Mouse (Mus musculus): ENCODE results near the gene Trim27. TPM values are rescaled to one million over a fixed set of nuclear protein-coding genes. Genes with fewer than 3 reads are reported as not detected.

Gene Trim27
- 10 to 100 TPM; 22.7 to 27.5 (median 25.3) TPM for total RNA-seq (2022)

- DNase-seq (ENCODE audit: low spot score in 2 of 2), result peak; percentile 15 to 22
Measured at GRCm38 (mm10) chr13:21179367-21179723, at the start of gene Trim27. Gene Trim27, plus strand, starts transcription at chr13:21179445.

- DNase-seq (ENCODE audit: low spot score in 2 of 2), result no peak
Measured at GRCm38 (mm10) chr13:21142421-21142820, 36.8 kb upstream of the Trim27 start.

GRCm38 (mm10) chr13:21145767-21146166 lies 33.5 kb upstream of the Trim27 start, which contains the start of gene Olfr1368:
Gene Olfr1368, minus strand, starts transcription at chr13:21145867.
- no peak for DNase-seq (ENCODE audit: low spot score in 2 of 2)

DNA sequence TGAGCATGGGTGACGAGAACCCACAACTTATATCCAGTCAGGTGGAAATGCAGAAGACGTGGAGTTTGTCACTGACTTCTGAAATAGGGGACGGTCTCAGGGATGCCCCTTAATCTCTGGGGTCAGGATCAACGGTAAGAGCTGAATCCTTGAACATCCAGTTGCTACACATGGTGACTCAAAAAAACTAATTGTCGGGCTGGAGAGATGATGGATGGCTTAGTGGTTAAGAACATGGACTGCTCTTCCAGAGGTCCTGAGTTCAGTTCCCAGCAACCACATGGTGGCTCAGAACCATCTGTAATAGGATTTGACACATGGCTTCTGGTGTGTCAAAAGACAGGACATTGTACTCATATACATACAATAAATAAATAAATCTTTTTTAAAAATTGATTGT lies 23.4 kb upstream of the Trim27 start:
- no peak for DNase-seq (ENCODE audit: low spot score in 2 of 2)

GRCm38 (mm10) chr13:21158071-21158470 lies 21.2 kb upstream of the Trim27 start:
- no peak for DNase-seq (ENCODE audit: low spot score in 2 of 2)

GRCm38 (mm10) chr13:21158785-21159474 lies 20.3 kb upstream of the Trim27 start:
- DNase-seq (ENCODE audit: low spot score in 2 of 2), result peak; percentile 45 to 63

GRCm38 (mm10) chr13:21159475-21159819 lies 19.8 kb upstream of the Trim27 start:
- DNase-seq (ENCODE audit: low spot score in 2 of 2), result no peak

- DNase-seq (ENCODE audit: low spot score in 2 of 2), result no peak
Measured at GRCm38 (mm10) chr13:21160041-21160511, 19.2 kb upstream of the Trim27 start.

DNA sequence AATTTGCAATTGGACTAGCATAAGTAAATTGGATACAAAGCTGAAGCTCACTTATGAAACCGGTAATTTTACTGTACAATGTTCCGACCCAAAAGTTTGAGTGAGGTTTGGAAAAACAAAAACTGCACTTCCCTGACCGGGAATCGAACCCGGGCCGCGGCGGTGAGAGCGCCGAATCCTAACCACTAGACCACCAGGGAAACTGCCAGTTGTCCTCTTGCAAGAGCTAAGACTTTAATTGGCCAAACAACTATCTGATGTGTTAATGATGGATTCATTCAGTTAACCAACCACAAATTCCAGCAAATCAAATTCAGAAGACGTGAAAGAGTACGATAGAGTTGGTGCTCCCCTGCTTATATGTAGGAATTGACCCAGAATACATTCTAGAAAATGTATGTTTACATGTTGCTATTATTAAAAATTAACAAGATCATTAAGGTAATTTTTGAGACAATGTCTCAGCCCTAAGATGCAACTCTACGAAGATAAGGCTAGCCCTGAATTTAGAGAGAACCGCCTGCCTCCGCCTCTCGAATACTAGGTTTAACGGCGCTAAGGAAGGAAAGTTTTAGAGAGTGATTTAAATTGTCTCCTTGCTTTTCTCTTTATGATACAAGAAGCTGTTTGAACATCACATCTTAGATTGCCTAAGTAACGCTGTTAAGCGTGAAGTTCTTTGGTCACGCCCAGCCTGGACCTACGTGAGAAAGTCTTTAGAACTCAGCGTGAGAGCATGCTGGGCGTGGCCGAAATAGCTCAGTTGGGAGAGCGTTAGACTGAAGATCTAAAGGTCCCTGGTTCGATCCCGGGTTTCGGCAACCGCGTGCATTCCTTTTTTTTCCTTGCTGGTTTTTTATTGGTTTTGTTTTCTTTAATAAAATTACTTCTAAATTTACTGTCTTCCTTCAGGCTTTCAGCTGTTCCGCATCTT lies 18.3 kb upstream of the Trim27 start:
- peak; percentile 80 to 84 for DNase-seq (ENCODE audit: low spot score in 2 of 2)

GRCm38 (mm10) chr13:21161591-21161990 lies 17.7 kb upstream of the Trim27 start:
- no peak for DNase-seq (ENCODE audit: low spot score in 2 of 2)

GRCm38 (mm10) chr13:21162591-21162990 lies 16.7 kb upstream of the Trim27 start:
- no peak for DNase-seq (ENCODE audit: low spot score in 2 of 2)

- peak; percentile 37 to 44 for DNase-seq (ENCODE audit: low spot score in 2 of 2)
Measured at GRCm38 (mm10) chr13:21166936-21167909, 12.0 kb upstream of the Trim27 start.

- no peak for DNase-seq (ENCODE audit: low spot score in 2 of 2)
Measured at GRCm38 (mm10) chr13:21167910-21168300, 11.3 kb upstream of the Trim27 start.

- no peak for DNase-seq (ENCODE audit: low spot score in 2 of 2)
Measured at GRCm38 (mm10) chr13:21168371-21169011, 10.8 kb upstream of the Trim27 start.

- DNase-seq (ENCODE audit: low spot score in 2 of 2), result no peak
Measured at GRCm38 (mm10) chr13:21169121-21169656, 10.1 kb upstream of the Trim27 start.

DNA sequence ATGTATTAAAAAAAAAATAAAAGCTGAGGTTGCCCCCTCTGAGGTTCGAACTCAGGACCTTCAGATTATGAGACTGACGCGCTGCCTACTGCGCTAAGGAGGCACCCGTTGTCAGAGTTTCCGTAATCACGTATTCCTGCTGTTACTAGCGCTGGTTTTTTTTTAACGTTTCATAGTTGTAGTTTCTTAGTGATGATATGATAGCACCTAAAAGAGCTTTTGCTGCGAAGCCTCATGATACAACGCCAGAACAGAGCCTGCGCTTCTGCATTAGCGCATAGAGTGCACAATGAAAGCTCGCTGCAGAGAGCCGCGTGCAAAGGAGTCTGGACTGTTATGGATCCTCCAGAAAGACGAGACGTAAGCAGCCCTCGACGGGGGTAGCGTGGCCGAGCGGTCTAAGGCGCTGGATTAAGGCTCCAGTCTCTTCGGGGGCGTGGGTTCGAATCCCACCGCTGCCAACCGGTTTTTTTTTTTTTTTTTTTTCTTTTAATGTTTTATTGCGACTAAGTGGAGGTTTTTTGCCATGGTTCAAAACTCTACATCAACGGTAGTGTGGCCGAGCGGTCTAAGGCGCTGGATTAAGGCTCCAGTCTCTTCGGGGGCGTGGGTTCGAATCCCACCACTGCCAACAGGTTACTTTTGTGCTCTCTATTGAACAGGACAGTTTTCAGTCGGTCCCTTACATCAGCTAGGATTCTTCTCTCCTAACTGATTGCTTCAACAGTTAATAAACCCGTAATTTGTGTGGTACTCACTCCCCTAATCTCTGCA lies 9.4 kb upstream of the Trim27 start:
- peak; percentile 41 to 63 for DNase-seq (ENCODE audit: low spot score in 2 of 2)

DNA sequence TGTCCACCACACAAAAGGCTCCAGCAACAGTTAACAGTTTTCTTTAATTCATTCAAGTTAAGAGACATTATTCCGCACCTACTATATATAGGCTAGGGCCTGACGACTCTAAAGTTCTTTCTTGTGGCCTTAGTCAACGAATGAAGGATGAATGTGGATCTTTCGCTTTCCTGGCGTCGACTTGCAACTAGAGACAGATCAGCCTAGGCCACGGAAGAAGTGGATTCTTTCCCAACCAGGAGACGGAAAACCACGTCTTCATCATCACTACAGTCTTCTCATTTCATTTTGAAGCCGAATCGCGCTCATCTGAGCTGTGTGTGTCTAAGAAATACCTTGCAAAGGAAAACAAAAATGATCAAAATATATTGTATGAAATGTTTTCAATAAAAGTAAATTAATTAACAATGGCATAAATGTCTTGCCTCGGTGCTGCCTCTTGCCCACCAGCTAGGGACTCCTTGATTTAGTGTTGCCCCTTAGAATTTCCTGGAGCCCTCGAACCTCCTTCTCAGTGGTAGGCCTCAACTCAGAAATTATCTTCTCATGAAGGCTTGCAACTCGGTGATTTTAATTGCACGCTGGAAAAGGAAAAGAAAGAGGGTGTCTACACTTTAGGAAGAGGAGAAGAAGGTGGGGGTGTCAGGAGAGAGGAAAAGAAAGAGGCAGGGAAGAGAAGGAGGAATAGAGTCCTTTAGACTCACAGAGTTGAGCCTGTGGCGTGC lies 8.7 kb upstream of the Trim27 start:
- no peak for DNase-seq (ENCODE audit: low spot score in 2 of 2)

- DNase-seq (ENCODE audit: low spot score in 2 of 2), result no peak
Measured at GRCm38 (mm10) chr13:21171156-21171530, 8.1 kb upstream of the Trim27 start.

DNA sequence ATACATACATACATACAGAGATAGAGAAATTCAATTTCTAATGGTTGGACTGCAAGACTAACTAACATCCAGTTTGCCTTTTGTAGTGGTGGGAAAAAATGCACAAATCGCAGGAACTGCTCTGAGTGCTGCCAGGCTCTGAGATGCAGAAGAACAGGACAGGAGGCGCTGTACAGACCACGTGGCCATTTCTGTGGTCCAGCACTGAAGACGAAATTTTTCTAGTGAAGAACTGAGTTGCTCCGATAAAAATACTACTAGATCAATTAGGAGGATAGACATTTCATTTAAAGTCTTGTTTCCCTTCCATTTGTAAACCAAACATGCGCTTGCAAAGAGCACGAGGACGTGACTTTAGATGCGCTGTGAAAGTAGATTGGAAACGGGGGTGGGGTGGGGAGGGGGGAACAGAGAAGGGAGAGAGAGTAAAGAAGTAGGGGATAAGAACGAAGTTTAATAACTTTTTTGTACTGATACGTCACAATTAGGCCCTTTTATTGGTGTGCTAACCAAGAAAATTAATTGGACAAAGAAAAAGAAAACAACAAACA lies 7.6 kb upstream of the Trim27 start:
- DNase-seq (ENCODE audit: low spot score in 2 of 2), result no peak
